Mouse (Mus musculus) forebrain, embryonic 15.5 days (tissue): ENCODE measurements around the gene Vtn. TPM values are rescaled to one million over a fixed set of nuclear protein-coding genes. Genes with fewer than 3 reads are reported as not detected.

Experiments used
- ATAC-seq: fragments of 200-750 bp; cut with Nextera tagmentation; replicated peaks from 2 replicates; pipeline ENCODE4 v1.8.0; 2017; ENCODE audit warnings: mild to moderate bottlenecking, moderate TSS enrichment, moderate library complexity
- H3K27ac ChIP-seq: fragments of 300-500 bp; sonication (generic); replicated peaks from 2 replicates; pipeline ENCODE4 v1.5.1; 2015; ENCODE audit warnings: mild to moderate bottlenecking, inconsistent platforms
- H3K27me3 ChIP-seq: fragments of 300-500 bp; sonication (generic); 2 replicates; pipeline ENCODE4 v1.6.1; 2015; ENCODE audit warnings: inconsistent platforms
- H3K36me3 ChIP-seq: fragments of 300-500 bp; sonication (generic); 2 replicates; pipeline ENCODE4 v1.6.1; 2015; ENCODE audit warnings: mild to moderate bottlenecking, inconsistent platforms
- H3K4me1 ChIP-seq: fragments of 300-500 bp; sonication (generic); 2 replicates; pipeline ENCODE4 v1.6.1; 2015; ENCODE audit warnings: inconsistent platforms
- H3K4me2 ChIP-seq: fragments of 300-500 bp; sonication (generic); replicated peaks from 2 replicates; pipeline ENCODE4 v1.6.1; 2015; ENCODE audit warnings: mild to moderate bottlenecking, inconsistent platforms
- H3K4me3 ChIP-seq: fragments of 300-500 bp; sonication (generic); 2 replicates; pipeline ENCODE4 v1.5.1; 2015; ENCODE audit warnings: mild to moderate bottlenecking, inconsistent platforms
- H3K9ac ChIP-seq: fragments of 300-500 bp; sonication (generic); replicated peaks from 2 replicates; pipeline ENCODE4 v1.6.1; 2015; ENCODE audit warnings: mild to moderate bottlenecking, inconsistent platforms
- H3K9me3 ChIP-seq: fragments of 300-500 bp; sonication (generic); 2 replicates; pipeline ENCODE4 v1.6.1; 2016; ENCODE audit warnings: inconsistent platforms
- WGBS: fragments of 180-500 bp; shearing (Covaris S2); methylation state at CpG from one replicate; pipeline ENCODE4 v1.1.7; 2015; ENCODE audit warnings: mixed read lengths; 5-methylcytosine and 5-hydroxymethylcytosine counted together
- polyA plus RNA-seq: library from polyadenylated mRNA; unstranded; fragments of >200 nt; fragmentation: Nextera tagmentation; extraction: Ambion mirVana; gene quantifications from 2 replicates; pipeline ENCODE4 v1.2.1, GENCODE M21; 2015

The Vtn gene
- polyA plus RNA-seq: 69.0 and 76.3 TPM in 2 replicates

DNA sequence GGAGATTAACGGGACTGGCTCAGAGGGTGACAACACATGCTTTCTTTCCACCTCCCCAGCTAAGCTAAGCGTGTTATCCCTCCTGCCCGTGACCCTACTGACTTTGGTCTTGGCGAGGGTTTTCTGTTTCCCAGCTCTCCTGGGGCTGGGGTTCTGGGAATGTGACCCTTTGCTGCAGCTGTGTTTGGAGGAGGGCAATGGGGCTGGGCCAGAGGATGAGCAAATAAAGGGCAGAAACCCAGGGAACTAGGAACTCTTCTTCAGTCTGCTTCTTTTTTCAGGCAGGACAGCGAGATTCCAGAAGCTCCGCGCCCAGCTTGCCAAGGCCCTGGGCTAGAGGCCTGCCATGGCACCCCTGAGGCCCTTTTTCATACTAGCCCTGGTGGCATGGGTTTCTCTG is at the start of gene Vtn:
Vtn (plus strand) TSS at position 88 of the 400 bp plus-strand sequence.
- Histone ChIP-seq H3K27me3 (no peaks in the 10 kb centered on the region), H3K9me3 (no peaks in the 10 kb centered on the region), H3K4me3 (peak within 1 kb of the TSS; percentile 92), H3K9ac (peak within 1 kb of the TSS; percentile 61), H3K27ac (peak within 1 kb of the TSS; percentile 96), H3K36me3 (no peaks in the 10 kb centered on the region), H3K4me1 (peaks cover 38% of the 10 kb centered on the region), H3K4me2 (peak within 1 kb of the TSS; percentile 56)
- no peak for ATAC-seq
- WGBS: 64% methylated on average over 7 of the region's 7 CpGs

DNA sequence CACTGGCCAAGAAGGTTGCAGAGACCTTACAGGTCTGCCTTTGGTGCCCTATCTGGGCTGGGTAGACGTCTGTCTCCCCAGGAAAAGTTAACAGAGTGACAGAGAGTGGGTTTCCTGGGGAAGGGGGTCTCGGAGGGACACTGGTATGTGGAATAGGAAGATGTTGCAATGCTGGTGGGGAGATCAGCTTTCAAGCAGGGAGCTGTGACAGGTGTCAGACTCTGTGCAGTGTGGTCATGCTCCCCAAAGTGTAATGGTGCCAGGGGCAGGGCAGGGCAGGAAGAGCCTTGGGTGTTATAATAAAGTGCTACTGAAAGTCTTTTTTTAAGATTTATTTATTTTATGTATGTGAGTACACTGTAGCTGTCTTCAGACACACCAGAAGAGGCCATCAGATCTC is 48.6 kb upstream of the Vtn start:
- Histone ChIP-seq H3K9ac (no peak overlapping the region), H3K4me3 (no peak overlapping the region), H3K27ac (no peak overlapping the region), H3K36me3 (no peaks in the 10 kb centered on the region), H3K27me3 (no peaks in the 10 kb centered on the region), H3K4me2 (no peak overlapping the region), H3K9me3 (no peaks in the 10 kb centered on the region), H3K4me1 (no peaks in the 10 kb centered on the region)
- WGBS: 63% methylated on average over 2 of the region's 2 CpGs
- no peak for ATAC-seq

DNA sequence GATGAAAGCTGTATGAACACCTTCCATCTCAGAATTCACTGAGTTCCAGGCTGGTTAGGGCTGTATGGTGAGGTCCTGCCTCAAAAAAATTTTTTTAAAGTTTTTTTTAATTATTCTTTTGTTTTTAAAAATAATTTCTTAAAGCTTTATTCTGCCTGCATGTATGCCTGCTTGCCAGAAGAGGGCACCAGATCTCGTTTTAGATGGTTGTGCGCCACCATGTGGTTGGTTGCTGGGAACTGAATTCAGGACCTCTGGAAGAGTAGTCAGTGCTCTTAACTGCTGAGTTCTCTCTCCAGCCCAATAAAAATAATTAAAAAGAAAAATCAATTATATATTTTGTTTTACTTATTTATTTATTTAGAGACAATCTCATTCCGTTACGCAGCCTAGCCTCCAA is 45.2 kb upstream of the Vtn start:
- ATAC-seq: no peak
- Histone ChIP-seq H3K9me3 (no peaks in the 10 kb centered on the region), H3K4me2 (no peak overlapping the region), H3K4me3 (no peak overlapping the region), H3K4me1 (no peaks in the 10 kb centered on the region), H3K27me3 (no peaks in the 10 kb centered on the region), H3K9ac (no peak overlapping the region), H3K36me3 (no peaks in the 10 kb centered on the region), H3K27ac (no peak overlapping the region)
- WGBS: 10% methylated on average over 4 of the region's 4 CpGs

DNA sequence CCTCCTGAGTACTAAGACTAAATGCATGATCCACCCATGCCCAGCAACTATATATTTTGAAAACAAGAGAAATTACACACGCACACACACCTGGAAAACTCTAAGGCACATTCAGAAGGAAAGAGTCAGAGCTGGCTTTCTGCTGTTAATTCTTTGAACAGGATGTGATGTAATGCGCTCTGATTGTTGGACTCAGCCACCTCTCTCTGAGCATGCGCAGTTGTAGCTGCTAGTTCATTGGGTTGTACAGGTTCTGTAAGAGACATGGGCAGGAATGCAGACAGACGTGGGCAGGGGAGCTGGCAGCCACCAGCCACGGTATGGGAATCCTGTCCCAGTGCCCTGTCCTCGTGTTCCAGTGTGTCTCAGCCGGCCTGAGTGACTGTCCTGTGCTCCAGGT is 44.6 kb upstream of the Vtn start:
- H3K4me1 ChIP-seq: no peaks in the 10 kb centered on the region
- H3K27me3 ChIP-seq: no peaks in the 10 kb centered on the region
- no peak overlapping the region for H3K4me2 ChIP-seq
- no peaks in the 10 kb centered on the region for H3K36me3 ChIP-seq
- H3K27ac ChIP-seq: no peak overlapping the region
- ATAC-seq: no peak
- WGBS: 78% methylated on average over 7 of the region's 7 CpGs
- no peaks in the 10 kb centered on the region for H3K9me3 ChIP-seq
- no peak overlapping the region for H3K9ac ChIP-seq
- no peak overlapping the region for H3K4me3 ChIP-seq

DNA sequence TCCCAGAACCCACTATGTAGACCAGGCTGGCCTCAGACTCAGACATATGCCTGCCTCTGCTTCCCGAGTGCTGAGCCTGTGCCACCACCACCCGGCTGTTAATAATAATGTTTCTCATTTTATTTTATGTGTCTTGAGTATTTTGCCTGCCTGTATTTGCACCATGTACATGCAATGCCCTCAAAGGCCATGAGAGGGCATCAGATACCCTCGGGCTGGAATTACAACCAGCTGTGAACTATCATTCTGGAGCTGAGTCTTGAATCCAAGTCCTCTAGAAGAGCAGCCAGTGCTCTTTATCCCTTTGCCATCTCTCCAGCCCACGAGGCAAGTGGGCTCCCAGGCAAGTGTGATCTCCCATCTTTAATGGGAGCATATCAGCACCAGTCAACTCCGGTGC is 43.6 kb upstream of the Vtn start:
- H3K9me3 ChIP-seq: no peaks in the 10 kb centered on the region
- no peak overlapping the region for H3K9ac ChIP-seq
- no peak for ATAC-seq
- no peaks in the 10 kb centered on the region for H3K36me3 ChIP-seq
- 38% methylated on average over 5 of the region's 5 CpGs for WGBS
- H3K4me2 ChIP-seq: no peak overlapping the region
- no peaks in the 10 kb centered on the region for H3K27me3 ChIP-seq
- no peaks in the 10 kb centered on the region for H3K4me1 ChIP-seq
- H3K4me3 ChIP-seq: no peak overlapping the region
- no peak overlapping the region for H3K27ac ChIP-seq

DNA sequence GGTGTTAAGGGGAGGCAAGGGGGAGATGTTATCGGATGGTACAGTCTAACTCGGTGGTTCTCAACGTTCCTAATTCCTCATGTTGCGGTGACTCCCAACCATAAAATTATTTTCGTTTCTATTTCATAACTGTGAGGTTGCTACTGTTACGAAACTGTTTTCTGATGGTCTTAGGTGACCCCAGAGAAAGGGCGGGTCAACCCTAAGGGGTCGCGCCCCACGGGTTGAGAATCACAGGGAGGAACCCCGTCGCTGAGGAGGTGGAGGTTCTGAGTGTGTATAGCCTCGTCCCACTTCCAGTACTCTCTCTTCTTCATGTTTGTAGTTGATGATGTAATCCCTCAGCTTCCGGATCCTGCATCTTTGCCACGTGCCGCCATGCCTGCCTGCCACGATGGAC is 40.2 kb upstream of the Vtn start:
- no peak overlapping the region for H3K9ac ChIP-seq
- H3K27ac ChIP-seq: no peak overlapping the region
- no peaks in the 10 kb centered on the region for H3K27me3 ChIP-seq
- H3K4me3 ChIP-seq: no peak overlapping the region
- H3K9me3 ChIP-seq: no peaks in the 10 kb centered on the region
- ATAC-seq: no peak
- WGBS: 86% methylated on average over 17 of the region's 17 CpGs
- no peaks in the 10 kb centered on the region for H3K4me1 ChIP-seq
- H3K36me3 ChIP-seq: no peaks in the 10 kb centered on the region
- no peak overlapping the region for H3K4me2 ChIP-seq

DNA sequence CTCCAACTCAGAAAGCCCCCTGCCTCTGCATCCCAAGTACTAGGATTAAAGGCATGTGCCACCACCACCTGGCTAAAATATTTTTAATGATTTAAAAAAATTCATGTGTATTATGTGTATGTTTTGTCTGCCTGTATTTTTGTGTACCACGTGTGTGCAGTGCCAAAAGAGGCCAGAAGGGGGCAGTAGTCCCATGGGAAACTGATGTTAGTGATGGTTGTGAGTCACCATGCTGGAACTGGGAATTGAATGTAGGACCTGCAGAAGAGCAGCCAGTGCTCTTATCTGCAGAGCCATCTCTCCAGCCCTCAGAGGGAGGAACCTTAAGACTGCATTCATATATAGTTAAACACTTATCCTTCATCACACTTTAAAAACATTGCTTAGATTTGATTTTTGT is 37.0 kb upstream of the Vtn start:
- H3K27ac ChIP-seq: no peak overlapping the region
- H3K4me3 ChIP-seq: no peak overlapping the region
- 76% methylated on average over 1 of the region's 1 CpGs for WGBS
- peaks cover 17% of the 10 kb centered on the region for H3K4me1 ChIP-seq
- H3K27me3 ChIP-seq: no peaks in the 10 kb centered on the region
- H3K9ac ChIP-seq: no peak overlapping the region
- ATAC-seq: no peak
- H3K9me3 ChIP-seq: no peaks in the 10 kb centered on the region
- H3K4me2 ChIP-seq: no peak overlapping the region
- no peaks in the 10 kb centered on the region for H3K36me3 ChIP-seq

DNA sequence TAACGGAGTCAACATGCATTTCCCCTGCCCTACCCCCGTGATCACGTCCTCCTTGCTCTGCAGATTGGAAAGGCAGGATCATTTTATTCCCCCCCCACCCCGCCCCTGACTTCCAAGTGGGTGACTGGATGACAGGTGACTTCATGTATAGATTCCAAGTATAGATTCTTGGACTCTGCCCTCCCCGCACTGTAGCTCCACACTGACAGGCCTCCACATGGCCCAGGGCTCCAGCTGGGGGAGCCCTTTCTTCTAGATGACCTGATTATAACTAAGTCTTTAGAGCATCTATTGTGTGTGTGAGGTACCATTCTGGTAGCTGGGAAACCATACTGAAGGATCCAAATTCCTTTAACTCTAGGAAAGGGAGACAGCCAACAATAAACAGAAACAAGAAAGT is 36.2 kb upstream of the Vtn start:
- WGBS: 75% methylated on average over 5 of the region's 5 CpGs
- ATAC-seq: no peak

DNA sequence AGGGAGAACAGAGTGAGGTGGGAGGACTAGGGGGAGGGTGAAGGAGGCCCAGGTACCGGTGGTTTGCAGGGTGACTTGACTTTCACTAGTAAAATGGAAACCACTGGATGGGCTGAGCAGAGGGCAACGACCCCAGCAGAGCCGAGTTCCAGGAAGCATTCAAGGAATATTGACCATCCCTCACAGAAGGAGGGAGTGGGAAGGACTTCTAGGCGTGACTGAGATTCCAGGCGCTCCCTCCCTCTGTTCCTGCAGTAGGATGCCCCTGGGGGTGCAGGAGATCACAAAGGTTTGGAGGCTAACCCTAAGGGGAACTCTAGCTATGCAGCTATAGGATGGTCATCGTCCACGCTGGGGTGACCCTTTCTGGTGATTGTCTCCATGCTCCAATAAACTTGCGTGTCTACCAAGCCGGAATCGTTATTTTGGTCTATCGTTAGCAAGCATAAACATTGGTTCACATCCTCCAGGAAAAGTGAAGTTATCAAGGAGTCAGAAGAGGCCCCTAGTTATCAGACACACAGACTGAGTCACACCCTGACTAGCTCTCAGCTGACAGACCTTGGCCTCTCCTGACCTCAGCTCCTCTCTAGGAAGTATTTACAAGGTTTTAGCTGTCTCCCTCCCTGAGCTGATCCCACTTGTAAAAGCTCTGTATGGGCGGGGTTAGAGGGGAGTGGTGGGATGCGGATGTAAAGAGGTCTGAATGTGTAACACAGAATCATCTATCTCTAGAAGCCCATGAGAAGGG is 35.4 kb upstream of the Vtn start:
- H3K36me3 ChIP-seq: no peaks in the 10 kb centered on the region
- peaks cover 17% of the 10 kb centered on the region for H3K4me1 ChIP-seq
- WGBS: 66% methylated on average over 13 of the region's 13 CpGs
- H3K27me3 ChIP-seq: no peaks in the 10 kb centered on the region
- no peak overlapping the region for H3K27ac ChIP-seq
- no peak overlapping the region for H3K4me3 ChIP-seq
- no peak for ATAC-seq
- H3K9ac ChIP-seq: no peak overlapping the region
- no peaks in the 10 kb centered on the region for H3K9me3 ChIP-seq
- no peak overlapping the region for H3K4me2 ChIP-seq

More for the DNA sequence above, 36.2 kb upstream of the Vtn start:
- Histone ChIP-seq H3K4me3 (no peak overlapping the region), H3K9me3 (no peaks in the 10 kb centered on the region), H3K9ac (no peak overlapping the region), H3K4me1 (peaks cover 17% of the 10 kb centered on the region), H3K27ac (no peak overlapping the region), H3K27me3 (no peaks in the 10 kb centered on the region), H3K4me2 (no peak overlapping the region), H3K36me3 (no peaks in the 10 kb centered on the region)

DNA sequence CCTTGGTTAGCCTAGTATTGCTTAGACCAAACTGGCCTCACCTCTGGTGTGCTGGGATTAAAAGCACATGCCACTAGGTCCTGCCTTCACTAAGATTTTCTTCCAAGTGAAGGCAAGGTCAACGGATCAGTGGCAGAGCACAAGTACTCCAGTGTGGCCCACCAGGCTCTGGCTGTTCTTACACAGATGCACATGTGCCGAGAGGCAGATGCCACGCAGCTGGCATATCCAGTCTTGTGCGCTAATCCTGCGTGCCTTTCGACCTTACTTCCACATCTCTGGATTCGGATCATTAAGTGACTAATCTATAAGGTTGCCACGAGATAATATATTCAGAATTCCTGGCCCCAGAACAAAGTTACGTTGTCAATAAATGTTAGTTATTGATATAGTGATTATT is 33.8 kb upstream of the Vtn start:
- Histone ChIP-seq H3K9me3 (no peaks in the 10 kb centered on the region), H3K27me3 (no peaks in the 10 kb centered on the region), H3K9ac (no peak overlapping the region), H3K4me3 (peak overlapping the region; percentile 72), H3K4me2 (peak overlapping the region; percentile 82), H3K4me1 (peaks cover 17% of the 10 kb centered on the region), H3K36me3 (no peaks in the 10 kb centered on the region), H3K27ac (0 out of 2 replicates have a peak overlapping the region, but pooled peaks have one; percentile 84)
- no peak for ATAC-seq
- WGBS: 30% methylated on average over 9 of the region's 9 CpGs

DNA sequence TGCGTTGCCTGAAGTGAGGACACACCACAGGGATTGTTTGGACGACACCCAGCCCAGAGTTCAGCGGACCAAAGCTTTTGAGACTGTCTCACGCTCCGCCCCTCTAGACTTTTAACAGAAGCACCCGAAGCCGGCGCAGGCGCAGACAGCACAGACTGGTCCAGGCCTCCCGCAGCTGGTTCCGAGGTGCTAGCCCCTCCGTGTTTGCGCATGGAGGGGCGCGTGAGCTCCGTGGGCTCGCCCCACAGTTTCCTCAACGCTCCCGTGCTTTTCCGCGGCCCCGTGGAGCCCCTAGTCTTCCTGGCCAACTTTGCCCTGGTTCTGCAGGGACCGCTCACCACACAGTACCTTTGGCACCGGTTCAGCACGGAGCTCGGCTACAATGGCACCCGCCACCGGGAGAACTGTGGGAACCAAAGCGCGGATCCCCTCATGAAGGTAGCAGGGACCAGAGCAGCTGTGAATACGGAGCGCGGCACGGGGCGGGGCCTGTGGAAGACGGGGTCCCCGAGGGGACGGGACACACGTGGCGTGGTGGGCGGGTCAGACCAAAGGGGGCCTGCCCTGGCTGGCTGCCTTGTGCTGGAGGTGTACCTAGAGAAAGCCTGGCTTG is 33.2 kb upstream of the Vtn start, which contains the start of gene Slc46a1:
Slc46a1 (plus strand) TSS at position 130 of the 613 bp plus-strand sequence.
- under 1% methylated on average over 41 of the region's 41 CpGs for WGBS
- no peaks in the 10 kb centered on the region for H3K27me3 ChIP-seq
- ATAC-seq: peak; percentile 95

DNA sequence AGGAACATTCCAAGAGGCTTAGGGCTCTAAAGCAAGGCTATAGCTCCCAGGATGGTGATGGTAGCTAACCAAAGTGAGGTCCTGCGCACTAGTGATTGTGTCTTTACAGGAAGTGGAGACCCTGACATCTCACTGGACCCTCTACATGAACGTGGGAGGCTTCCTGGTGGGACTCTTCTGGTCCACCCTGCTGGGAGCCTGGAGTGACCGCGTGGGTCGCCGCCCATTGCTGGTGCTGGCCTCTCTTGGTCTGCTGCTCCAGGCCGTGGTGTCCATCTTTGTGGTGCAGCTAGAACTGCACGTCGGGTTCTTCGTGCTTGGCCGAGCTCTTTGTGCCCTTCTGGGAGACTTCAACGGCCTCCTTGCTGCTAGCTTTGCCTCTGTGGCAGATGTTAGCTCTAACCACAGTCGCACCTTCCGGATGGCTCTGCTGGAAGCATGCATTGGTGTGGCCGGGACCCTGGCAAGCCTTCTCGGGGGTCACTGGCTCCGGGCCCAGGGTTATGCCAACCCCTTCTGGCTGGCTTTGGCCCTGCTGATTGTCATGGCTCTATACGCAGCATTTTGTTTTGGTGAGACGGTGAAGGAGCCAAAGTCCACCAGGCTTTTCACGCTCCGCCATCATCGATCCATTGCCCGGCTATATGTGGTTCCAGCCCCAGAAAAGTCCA is 32.5 kb upstream of the Vtn start:
- no peaks in the 10 kb centered on the region; the same call in 1 of the 2 replicates for H3K36me3 ChIP-seq
- peak overlapping the region; percentile 72; the same call in 1 of the 2 replicates for H3K9ac ChIP-seq
- peak; percentile 29; the same call in 1 of the 2 replicates for ATAC-seq
- H3K4me2 ChIP-seq: peak overlapping the region; percentile 82
- H3K27me3 ChIP-seq: no peaks in the 10 kb centered on the region
- 43% methylated on average over 23 of the region's 23 CpGs for WGBS
- peak overlapping the region; percentile 72 for H3K4me3 ChIP-seq
- H3K9me3 ChIP-seq: no peaks in the 10 kb centered on the region
- H3K27ac ChIP-seq: peak overlapping the region; percentile 84
- peaks cover 17% of the 10 kb centered on the region for H3K4me1 ChIP-seq

More for the DNA sequence above, 33.2 kb upstream of the Vtn start, which contains the start of gene Slc46a1:
- peaks cover 17% of the 10 kb centered on the region for H3K4me1 ChIP-seq
- H3K36me3 ChIP-seq: no peaks in the 10 kb centered on the region
- H3K4me2 ChIP-seq: peak within 1 kb of the TSS; percentile 82
- peak within 1 kb of the TSS; percentile 72 for H3K4me3 ChIP-seq
- peak within 1 kb of the TSS; percentile 84 for H3K27ac ChIP-seq
- H3K9ac ChIP-seq: peak within 1 kb of the TSS; percentile 72
- H3K9me3 ChIP-seq: no peaks in the 10 kb centered on the region
